Mouse (Mus musculus) spleen, embryonic (tissue): ENCODE data around the gene Mtnr1a.
"Not testable (repeated sequence)": the region's sequence is repeated elsewhere in the genome, so short reads cannot be mapped to it uniquely, and the experiment has no call there.

ENCODE experiments used
- CTCF ChIA-PET: fragments of 350-600 bp; sonication (Branson Sonifier 250); formaldehyde crosslinking; loops from one replicate; lab custom pipeline; 2022; lab: Charles Lee

The Mtnr1a gene

GRCm38 (mm10) chr8:45068759-45069386 lies at the start of gene Mtnr1a:
TSS of gene Mtnr1a (plus strand) at chr8:45069137.
- CTCF ChIA-PET, result no interaction called here

GRCm38 (mm10) chr8:45019241-45019640 lies 49.7 kb upstream of the Mtnr1a start:
- CTCF ChIA-PET, result no interaction called here

DNA sequence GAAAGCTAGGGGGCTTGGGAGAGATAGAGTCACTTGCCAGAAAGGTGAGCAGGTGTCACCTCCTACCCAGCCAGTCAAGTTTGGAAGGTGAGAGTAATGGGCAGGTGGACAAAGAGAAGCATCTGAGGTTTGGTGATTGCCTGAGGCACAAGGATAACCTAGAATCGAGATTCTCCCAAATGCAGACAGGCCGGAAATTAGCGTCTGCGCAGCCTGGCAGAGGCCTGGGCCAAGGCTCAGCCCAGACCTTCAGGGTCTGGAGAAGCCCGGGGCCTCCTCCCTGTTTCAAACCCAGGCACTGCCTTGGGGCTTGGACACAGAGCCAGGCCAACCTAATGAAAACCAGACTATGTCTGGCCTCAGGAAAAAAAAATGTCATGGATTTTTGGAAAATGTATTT lies 47.8 kb upstream of the Mtnr1a start:
- CTCF ChIA-PET, result no interaction called here

DNA sequence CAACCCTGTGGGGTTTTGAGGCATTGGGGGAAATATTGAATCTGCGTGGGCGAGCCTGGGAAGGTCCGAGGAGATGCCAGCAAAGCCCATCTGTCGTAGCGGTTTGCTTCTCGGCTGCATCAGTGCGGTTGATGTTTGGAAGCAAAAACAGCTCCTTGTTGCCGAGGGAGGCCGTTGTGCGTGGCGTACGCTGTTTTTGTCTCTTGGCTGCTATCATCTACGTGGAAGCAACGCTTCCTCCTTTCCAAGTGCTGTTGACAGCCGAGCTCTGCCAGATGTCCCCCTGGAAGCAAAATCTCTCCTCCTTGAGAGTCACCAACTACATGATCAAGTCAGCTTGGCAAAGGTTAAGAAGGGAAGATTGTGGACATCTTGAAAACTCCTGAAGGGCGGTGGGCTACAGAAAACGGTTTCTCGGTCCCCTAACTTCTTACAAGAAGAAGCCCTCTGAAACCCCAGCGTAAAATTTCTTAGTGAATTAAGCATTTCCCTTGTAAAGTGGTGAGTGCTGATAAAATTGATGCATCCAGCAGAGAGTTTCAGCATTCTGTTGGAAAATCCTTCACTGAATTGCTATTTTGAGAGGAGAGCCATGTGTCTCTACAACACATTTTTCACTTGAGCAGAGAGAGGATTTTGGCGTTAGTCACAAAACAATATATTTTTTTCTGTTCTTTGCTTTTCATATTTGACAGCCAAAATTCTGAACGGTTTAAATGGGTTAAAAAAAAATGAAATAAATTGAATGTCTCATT lies 46.8 kb upstream of the Mtnr1a start:
- CTCF ChIA-PET, result no interaction called here

DNA sequence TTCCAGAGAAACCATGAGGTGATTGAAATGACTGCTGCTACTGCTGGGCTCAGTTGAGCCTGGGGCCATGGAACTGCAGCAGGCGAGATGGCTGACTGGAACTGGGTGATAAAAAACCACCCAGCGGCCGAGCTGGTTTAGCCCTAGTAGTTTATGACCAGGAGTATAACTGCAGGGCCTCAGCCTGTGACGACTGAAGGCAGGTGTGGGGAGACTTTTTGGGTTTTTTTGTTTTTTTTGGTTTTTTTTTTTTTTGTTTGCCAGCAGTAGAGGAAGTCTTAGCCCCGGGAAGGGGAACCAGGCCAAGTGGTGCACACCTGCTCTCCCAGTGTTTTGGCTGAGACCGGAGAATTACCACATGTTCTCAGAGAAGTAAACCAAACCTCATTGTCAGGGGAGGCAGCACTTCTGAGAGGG lies 40.8 kb upstream of the Mtnr1a start:
- CTCF ChIA-PET, result no interaction called here

DNA sequence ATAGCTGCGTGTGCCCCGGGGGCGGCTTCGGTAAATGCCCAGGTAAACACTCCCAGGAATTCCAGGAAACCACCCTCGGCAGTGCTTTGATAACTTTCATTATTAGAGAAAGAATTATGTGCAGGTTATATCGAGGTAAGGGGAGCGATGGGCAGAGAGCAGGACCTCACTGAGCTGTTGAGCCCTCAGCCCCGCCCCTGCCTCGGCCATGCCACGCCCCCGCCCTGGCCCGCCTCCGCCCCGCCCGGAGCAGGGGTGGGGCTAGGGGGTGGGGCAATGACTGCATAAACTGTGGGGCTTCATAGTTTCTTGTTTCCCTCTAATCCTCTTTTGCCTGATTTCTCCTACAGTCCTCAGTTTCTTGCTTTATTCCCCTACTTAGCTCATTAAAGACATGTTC lies 30.6 kb upstream of the Mtnr1a start:
- CTCF ChIA-PET, result no interaction called here

DNA sequence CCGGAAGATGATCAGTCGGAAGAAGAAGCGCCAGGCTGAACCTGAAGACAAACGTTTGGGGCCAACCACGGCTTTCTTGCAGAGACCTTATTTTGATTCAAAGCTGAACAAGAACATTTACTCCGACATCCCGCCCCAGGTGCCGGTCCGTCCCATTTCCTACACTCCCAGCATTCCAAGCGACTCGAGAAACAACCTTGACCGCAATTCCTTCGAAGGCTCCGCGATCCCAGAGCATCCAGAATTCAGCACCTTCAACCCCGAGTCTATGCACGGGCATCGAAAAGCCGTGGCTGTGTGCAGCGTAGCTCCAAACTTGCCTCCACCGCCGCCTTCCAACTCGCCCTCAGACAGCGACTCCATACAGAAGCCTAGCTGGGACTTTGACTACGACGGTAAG lies 24.8 kb upstream of the Mtnr1a start:
- CTCF ChIA-PET, result no interaction called here

GRCm38 (mm10) chr8:45050451-45050850 lies 18.5 kb upstream of the Mtnr1a start:
- CTCF ChIA-PET, result no interaction called here

- CTCF ChIA-PET, result no interaction called here
Measured at GRCm38 (mm10) chr8:45051236-45051635, 17.7 kb upstream of the Mtnr1a start.

DNA sequence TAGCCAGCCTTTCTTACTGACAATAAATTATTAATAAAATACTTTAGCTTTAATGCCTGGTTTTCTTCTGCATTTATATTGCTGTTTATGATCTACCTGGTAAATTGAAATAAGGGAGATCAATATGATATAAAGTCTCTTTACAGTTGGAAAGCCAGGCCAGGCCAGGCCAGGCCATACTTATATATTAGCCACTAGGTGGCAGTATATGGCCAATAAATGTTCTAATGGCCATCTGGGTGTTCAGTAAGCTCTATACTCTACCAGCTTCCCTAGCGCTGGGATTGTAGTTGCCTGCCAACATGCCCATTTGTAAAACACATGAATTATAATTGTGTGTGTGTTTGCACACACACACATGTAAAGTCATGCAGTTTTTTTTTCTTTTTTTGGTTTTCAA lies 16.7 kb upstream of the Mtnr1a start:
- CTCF ChIA-PET, result no interaction called here

DNA sequence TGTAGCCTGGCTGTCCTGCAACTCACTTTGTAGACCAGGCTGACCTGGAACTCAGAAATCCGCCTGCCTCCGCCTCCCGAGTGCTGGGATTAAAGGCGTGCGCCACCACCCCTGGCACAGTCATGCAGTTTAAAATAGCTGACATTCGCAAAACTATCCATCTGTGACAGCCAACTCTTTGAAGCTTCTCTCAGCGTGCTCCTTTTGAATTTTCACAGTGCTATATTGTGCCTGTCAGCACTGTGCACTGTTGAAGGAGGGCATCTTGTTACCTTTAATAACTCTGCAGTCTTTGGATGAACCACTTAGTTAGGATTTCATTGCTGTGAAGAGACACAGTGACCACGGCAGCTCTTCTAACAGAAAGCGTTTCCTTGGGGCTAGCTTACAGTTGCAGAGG lies 16.3 kb upstream of the Mtnr1a start:
- CTCF ChIA-PET, result no interaction called here

- CTCF ChIA-PET, result no interaction called here
Measured at GRCm38 (mm10) chr8:45055500-45055899, 13.4 kb upstream of the Mtnr1a start.

- CTCF ChIA-PET, result no interaction called here
Measured at GRCm38 (mm10) chr8:45056810-45057209, 12.1 kb upstream of the Mtnr1a start.

DNA sequence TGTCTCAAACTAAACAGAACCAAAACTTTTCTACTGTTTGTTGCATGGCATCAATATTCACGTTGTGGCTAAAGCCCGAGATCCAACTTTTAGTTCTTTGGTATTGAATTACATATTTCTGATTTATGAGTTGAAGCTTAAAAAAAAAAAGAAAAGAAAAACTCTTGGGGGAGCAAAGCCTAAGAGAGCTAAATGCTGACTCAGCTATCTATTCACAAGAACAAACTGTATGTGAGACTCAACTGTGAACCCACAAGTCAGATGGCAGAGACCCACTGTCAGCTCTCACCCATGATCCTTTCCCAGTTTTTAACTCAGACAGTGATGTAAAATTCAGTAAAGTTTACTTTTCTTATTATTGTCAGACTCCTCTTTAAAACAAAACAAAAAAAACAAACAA lies 8.9 kb upstream of the Mtnr1a start:
- CTCF ChIA-PET, result no interaction called here

- CTCF ChIA-PET, result no interaction called here
Measured at GRCm38 (mm10) chr8:45062311-45062710, 6.6 kb upstream of the Mtnr1a start.

DNA sequence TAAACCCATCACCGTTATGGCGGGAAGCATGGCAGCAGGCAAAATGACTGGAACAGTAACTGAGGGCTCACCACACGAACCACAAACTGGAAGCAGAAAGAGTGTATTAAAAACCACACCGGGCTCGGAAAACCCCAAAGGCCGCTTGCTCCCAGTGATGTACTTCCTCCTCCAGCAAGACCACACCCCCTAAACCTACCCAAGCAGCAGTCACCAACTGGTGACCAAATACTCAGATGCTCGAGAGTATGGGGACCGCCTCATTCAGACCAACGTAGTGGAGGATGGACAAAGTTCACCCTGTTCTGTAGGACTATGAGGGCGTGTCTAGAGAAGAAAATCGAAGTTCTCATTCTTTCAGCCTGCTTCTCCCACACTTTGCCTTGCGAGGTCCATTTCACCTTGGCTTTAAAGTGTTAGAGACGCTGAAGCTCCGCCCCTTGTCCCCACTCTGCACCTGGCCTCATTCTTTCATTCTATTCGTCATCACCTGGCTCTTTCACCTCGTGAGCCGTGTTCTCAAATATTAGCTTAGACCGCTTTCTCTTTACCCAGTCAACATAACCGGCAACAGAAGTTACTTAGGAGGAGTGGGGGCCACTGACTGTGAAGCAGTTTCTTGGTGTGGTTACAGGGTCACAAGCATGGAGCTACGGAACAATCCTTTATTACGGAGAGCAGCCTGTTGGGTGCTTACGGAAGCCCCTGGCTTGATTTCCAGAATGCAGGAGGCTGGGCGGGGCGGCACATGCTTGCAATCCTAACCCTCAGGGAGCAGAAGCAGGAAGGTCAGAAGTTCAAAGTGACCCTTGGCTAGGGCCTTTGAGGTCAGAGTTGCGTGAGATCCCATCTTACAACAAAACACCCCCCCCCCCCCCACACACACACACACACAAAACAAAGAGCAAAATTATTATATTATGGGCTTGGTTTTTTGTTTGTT lies 5.7 kb upstream of the Mtnr1a start:
- CTCF ChIA-PET, result no interaction called here

- CTCF ChIA-PET, result no interaction called here
Measured at GRCm38 (mm10) chr8:45064197-45064869, 4.6 kb upstream of the Mtnr1a start.

DNA sequence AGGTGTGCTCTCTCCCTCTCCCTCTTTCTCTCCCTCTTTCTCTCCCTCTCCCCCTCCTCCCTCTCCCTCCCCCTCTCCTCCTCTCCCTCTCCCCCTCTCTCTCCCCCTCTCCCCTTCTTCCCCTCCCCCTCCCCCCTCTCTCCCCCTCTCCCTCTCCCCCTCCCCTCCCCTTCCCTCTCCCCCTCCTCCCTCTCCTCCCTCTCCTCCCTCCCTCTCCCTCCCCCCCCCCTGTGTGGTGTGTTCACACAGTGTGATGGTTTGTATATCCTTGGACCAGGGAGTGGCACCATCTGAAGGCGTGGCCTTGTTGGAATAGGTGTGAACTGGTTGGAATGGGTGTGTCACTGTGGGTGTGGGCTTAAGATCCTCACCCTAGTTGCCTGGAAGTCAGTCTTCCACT lies 3.5 kb upstream of the Mtnr1a start:
- CTCF ChIA-PET, result not testable (repeated sequence)

DNA sequence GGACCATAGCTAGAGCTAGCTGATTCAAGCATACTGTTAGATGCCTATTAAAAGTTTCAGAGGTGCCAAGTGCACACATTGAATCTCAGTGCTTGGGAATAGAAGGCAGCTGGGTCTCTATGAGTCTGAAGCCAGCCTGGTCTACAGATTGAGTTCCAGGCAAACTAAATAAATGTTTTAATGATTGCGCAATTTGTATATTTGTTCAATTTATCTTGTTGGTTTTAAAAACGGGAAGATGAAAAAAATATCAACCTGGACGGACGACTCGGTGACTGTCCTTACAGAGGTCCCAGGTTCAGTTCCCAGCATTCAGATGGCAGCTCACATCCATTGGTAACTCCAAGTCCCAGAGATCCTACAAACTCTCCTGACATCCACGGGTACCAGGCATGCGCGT lies 2.0 kb downstream of the Mtnr1a start:
- CTCF ChIA-PET, result no interaction called here

GRCm38 (mm10) chr8:45080850-45081249 lies 11.9 kb downstream of the Mtnr1a start:
- CTCF ChIA-PET, result no interaction called here

DNA sequence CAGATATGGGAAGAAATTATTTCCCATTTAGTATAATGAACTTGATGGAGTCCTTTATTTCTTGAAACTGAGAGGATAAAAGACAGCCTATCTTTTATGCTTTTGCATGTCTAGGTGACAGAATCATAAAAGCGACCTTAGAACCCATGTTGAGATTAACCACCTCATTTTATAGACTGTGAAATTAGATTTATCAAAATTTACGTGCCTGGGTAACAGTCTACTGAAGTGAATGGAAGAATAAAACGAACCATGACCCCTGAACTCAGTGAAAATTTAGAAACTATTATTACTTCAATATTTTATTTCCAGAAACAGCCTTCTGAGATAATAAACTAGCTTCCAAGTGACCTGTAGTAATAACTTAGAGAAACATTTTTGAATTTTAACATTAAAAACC lies 24.7 kb downstream of the Mtnr1a start:
- CTCF ChIA-PET, result no interaction called here
